Mouse (Mus musculus) lung, adult 2 months (tissue): ENCODE measurements around the gene Socs5.
"Not testable (repeated sequence)": the region's sequence is repeated elsewhere in the genome, so short reads cannot be mapped to it uniquely, and the experiment has no call there.

Experiments
- CTCF ChIP-seq: fragments of 200-500 bp; IDR thresholded peaks from 2 replicates; pipeline ENCODE4 v1.5.1; 2011; ENCODE audit warnings: mild to moderate bottlenecking, low read length, control low read depth; ENCODE audit not compliant: insufficient read depth
- POLR2A ChIP-seq: fragments of 200-500 bp; IDR thresholded peaks from 2 replicates; pipeline ENCODE4 v1.6.1; 2011; ENCODE audit warnings: low read depth, mild to moderate bottlenecking, control low read depth, low read length, borderline replicate concordance; ENCODE audit errors: extremely low read depth

- TF ChIP-seq POLR2A, CTCF: not testable (repeated sequence)
Measured at GRCm38 (mm10) chr17:87072183-87072582, 35.3 kb upstream of the Socs5 start.
